Mouse (Mus musculus): ENCODE results near the gene Malsu1. TPM values are rescaled to one million over a fixed set of nuclear protein-coding genes. Genes with fewer than 3 reads are reported as not detected.

Gene Malsu1
- polyA plus RNA-seq, 1 experiment: 42.4 TPM

- Histone ChIP-seq H3K4me3 (replicated peaks) (no peak overlapping the region), H3K4me1 (peaks cover 11% of the 10 kb centered on the region), H3K36me3 (replicated peaks; ENCODE audit: low read length) (no peaks in the 10 kb centered on the region), H3K9me3 (peaks cover 4% of the 10 kb centered on the region; the same call in 1 of the 2 replicates), H3K27me3 (replicated peaks) (peaks cover 25% of the 10 kb centered on the region)
- TF ChIP-seq GATA1 (IDR thresholded peaks at IDR 0.05; ENCODE audit: borderline replicate concordance, low read length) (no peak), FLI1 (IDR thresholded peaks at IDR 0.05; ENCODE audit: low read length) (no peak)
Measured at GRCm38 (mm10) chr6:49057053-49058021, 16.3 kb upstream of the Malsu1 start.

- Histone ChIP-seq H3K4me3 (replicated peaks) (no peak overlapping the region), H3K36me3 (replicated peaks; ENCODE audit: low read length) (no peaks in the 10 kb centered on the region), H3K27me3 (replicated peaks) (no peaks in the 10 kb centered on the region), H3K9me3 (no peaks in the 10 kb centered on the region), H3K4me1 (peaks cover 8% of the 10 kb centered on the region)
- TF ChIP-seq GATA1 (IDR thresholded peaks at IDR 0.05; ENCODE audit: borderline replicate concordance, low read length): no peak
- TF ChIP-seq FLI1 (IDR thresholded peaks at IDR 0.05; ENCODE audit: low read length): no peak
Measured at GRCm38 (mm10) chr6:49068361-49068760, 5.2 kb upstream of the Malsu1 start.

- Histone ChIP-seq H3K9me3 (no peaks in the 10 kb centered on the region), H3K27me3 (replicated peaks) (no peaks in the 10 kb centered on the region), H3K36me3 (replicated peaks; ENCODE audit: low read length) (peaks cover 18% of the 10 kb centered on the region), H3K4me1 (peaks cover 39% of the 10 kb centered on the region), H3K4me3 (replicated peaks) (peak overlapping the region; percentile 92)
- TF ChIP-seq GATA1 (IDR thresholded peaks at IDR 0.05; ENCODE audit: borderline replicate concordance, low read length): no peak
- TF ChIP-seq FLI1 (IDR thresholded peaks at IDR 0.05; ENCODE audit: low read length): no peak
Measured at GRCm38 (mm10) chr6:49074117-49074490, 509 bp downstream of the Malsu1 start.

- TF ChIP-seq GATA1 (IDR thresholded peaks at IDR 0.05; ENCODE audit: borderline replicate concordance, low read length) (no peak), FLI1 (IDR thresholded peaks at IDR 0.05; ENCODE audit: low read length) (no peak)
- H3K9me3 ChIP-seq: no peaks in the 10 kb centered on the region
- H3K36me3 ChIP-seq (replicated peaks; ENCODE audit: low read length): peaks cover 36% of the 10 kb centered on the region
- peaks cover 35% of the 10 kb centered on the region for H3K4me1 ChIP-seq
- no peaks in the 10 kb centered on the region for H3K27me3 ChIP-seq (replicated peaks)
- H3K4me3 ChIP-seq (replicated peaks): no peak overlapping the region
Measured at GRCm38 (mm10) chr6:49077894-49078293, 4.3 kb downstream of the Malsu1 start.

- H3K9me3 ChIP-seq: no peaks in the 10 kb centered on the region
- peaks cover 38% of the 10 kb centered on the region for H3K4me1 ChIP-seq
- H3K27me3 ChIP-seq (replicated peaks): no peaks in the 10 kb centered on the region
- H3K4me3 ChIP-seq (replicated peaks): no peak overlapping the region
- TF ChIP-seq FLI1 (IDR thresholded peaks at IDR 0.05; ENCODE audit: low read length) (no peak), GATA1 (IDR thresholded peaks at IDR 0.05; ENCODE audit: borderline replicate concordance, low read length) (no peak)
- H3K36me3 ChIP-seq (replicated peaks; ENCODE audit: low read length): peaks cover 51% of the 10 kb centered on the region
Measured at GRCm38 (mm10) chr6:49079313-49079712, 5.7 kb downstream of the Malsu1 start.

- H3K4me1 ChIP-seq: peaks cover 14% of the 10 kb centered on the region
- no peaks in the 10 kb centered on the region for H3K27me3 ChIP-seq (replicated peaks)
- no peak for TF ChIP-seq FLI1 (IDR thresholded peaks at IDR 0.05; ENCODE audit: low read length)
- no peak for TF ChIP-seq GATA1 (IDR thresholded peaks at IDR 0.05; ENCODE audit: borderline replicate concordance, low read length)
- no peaks in the 10 kb centered on the region for H3K9me3 ChIP-seq
- H3K36me3 ChIP-seq (replicated peaks; ENCODE audit: low read length): peaks cover 75% of the 10 kb centered on the region
- H3K4me3 ChIP-seq (replicated peaks): no peak overlapping the region
Measured at GRCm38 (mm10) chr6:49083008-49083407, 9.4 kb downstream of the Malsu1 start.

GRCm38 (mm10) chr6:49094968-49095367, 21.4 kb downstream of the Malsu1 start:
- Histone ChIP-seq H3K27me3 (replicated peaks) (no peaks in the 10 kb centered on the region), H3K4me1 (peaks cover 22% of the 10 kb centered on the region), H3K4me3 (replicated peaks) (no peak overlapping the region), H3K36me3 (replicated peaks; ENCODE audit: low read length) (peaks cover 99% of the 10 kb centered on the region), H3K9me3 (no peaks in the 10 kb centered on the region)
- TF ChIP-seq FLI1 (IDR thresholded peaks at IDR 0.05; ENCODE audit: low read length) (no peak), GATA1 (IDR thresholded peaks at IDR 0.05; ENCODE audit: borderline replicate concordance, low read length) (no peak)

- H3K36me3 ChIP-seq (replicated peaks; ENCODE audit: low read length): peaks cover 99% of the 10 kb centered on the region
- TF ChIP-seq GATA1 (IDR thresholded peaks at IDR 0.05; ENCODE audit: borderline replicate concordance, low read length) (no peak), FLI1 (IDR thresholded peaks at IDR 0.05; ENCODE audit: low read length) (no peak)
- H3K4me3 ChIP-seq (replicated peaks): no peak overlapping the region
- no peaks in the 10 kb centered on the region for H3K9me3 ChIP-seq
- no peaks in the 10 kb centered on the region for H3K27me3 ChIP-seq (replicated peaks)
- peaks cover 29% of the 10 kb centered on the region for H3K4me1 ChIP-seq
Measured at GRCm38 (mm10) chr6:49096421-49096820, 22.8 kb downstream of the Malsu1 start.

GRCm38 (mm10) chr6:49096933-49097461, 23.4 kb downstream of the Malsu1 start:
- Histone ChIP-seq H3K9me3 (no peaks in the 10 kb centered on the region), H3K4me3 (replicated peaks) (no peak overlapping the region), H3K4me1 (peaks cover 29% of the 10 kb centered on the region), H3K27me3 (replicated peaks) (no peaks in the 10 kb centered on the region), H3K36me3 (replicated peaks; ENCODE audit: low read length) (peaks cover 96% of the 10 kb centered on the region)
- no peak for TF ChIP-seq GATA1 (IDR thresholded peaks at IDR 0.05; ENCODE audit: borderline replicate concordance, low read length)
- TF ChIP-seq FLI1 (IDR thresholded peaks at IDR 0.05; ENCODE audit: low read length): no peak

- peaks cover 96% of the 10 kb centered on the region for H3K36me3 ChIP-seq (replicated peaks; ENCODE audit: low read length)
Measured at GRCm38 (mm10) chr6:49097596-49098110, 24.1 kb downstream of the Malsu1 start.

More at GRCm38 (mm10) chr6:49097596-49098110, 24.1 kb downstream of the Malsu1 start:
- H3K9me3 ChIP-seq: no peaks in the 10 kb centered on the region
- no peaks in the 10 kb centered on the region for H3K27me3 ChIP-seq (replicated peaks)
- peaks cover 29% of the 10 kb centered on the region for H3K4me1 ChIP-seq
- TF ChIP-seq FLI1 (IDR thresholded peaks at IDR 0.05; ENCODE audit: low read length) (no peak), GATA1 (IDR thresholded peaks at IDR 0.05; ENCODE audit: borderline replicate concordance, low read length) (no peak)
- H3K4me3 ChIP-seq (replicated peaks): no peak overlapping the region
